Mouse (Mus musculus) left cerebral cortex, postnatal 25 days (tissue): ENCODE measurements around the gene Hist1h2af. TPM values are rescaled to one million over a fixed set of nuclear protein-coding genes. Genes with fewer than 3 reads are reported as not detected.
A peak's percentile ranks its signal among the peaks of the same experiment; 100 is the strongest.
"Not testable (repeated sequence)": the region's sequence is repeated elsewhere in the genome, so short reads cannot be mapped to it uniquely, and the experiment has no call there.

Source experiments
- DNase-seq, 2 experiments: peaks; one replicate each; pipeline ENCODE4 v3.0.0; 2022; ENCODE audit warnings: low spot score in 2 of 2, mixed read lengths in 1 of 2
- intact Hi-C: fragments of 180-260 bp; cut with DNase I; formaldehyde crosslinking; loops from one replicate; pipeline ENCODE4 v1.15.1; 2025
- total RNA-seq, 2 experiments: library from RNA; stranded (reverse); gene quantifications; 2 replicates each; pipeline ENCODE4 v1.2.3; 2021

Gene Hist1h2af
- total RNA-seq, 2 experiments from 2014 or later, result 1.6 to 3.9 TPM

DNA sequence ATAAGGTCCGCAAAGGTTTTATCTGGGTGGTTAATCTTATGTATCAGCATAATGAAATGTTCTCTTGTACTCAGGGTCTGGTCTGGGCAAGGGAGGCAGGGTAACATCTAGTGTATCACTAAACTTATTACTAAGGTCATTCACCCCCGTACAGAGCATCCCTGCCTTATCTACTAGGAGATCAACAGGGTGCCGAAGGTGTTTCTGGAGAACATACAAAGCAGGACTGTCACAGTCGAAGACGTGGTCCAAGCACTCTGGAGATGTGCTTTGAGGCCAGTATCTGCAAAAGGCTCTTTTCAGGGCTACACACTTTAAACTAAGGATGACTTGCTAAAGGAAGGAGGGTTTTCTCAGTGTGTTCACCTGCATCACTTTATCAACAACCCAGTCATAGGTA, 13.0 kb downstream of the Hist1h2af start:
- DNase-seq, result no peak
- intact Hi-C loops, result no loop called here

- DNase-seq, result no peak
- intact Hi-C loops, result no loop called here
These were observed 17.0 kb downstream of the Hist1h2af start for GRCm38 (mm10) chr13:23550761-23551145.

GRCm38 (mm10) chr13:23551146-23551834, 17.6 kb downstream of the Hist1h2af start, which contains the start of gene Hist1h4f:
Gene Hist1h4f, minus strand, starts transcription at chr13:23551648.
- intact Hi-C loops, result not testable (repeated sequence)
- DNase-seq, result peak; percentile 93 to 98

DNA sequence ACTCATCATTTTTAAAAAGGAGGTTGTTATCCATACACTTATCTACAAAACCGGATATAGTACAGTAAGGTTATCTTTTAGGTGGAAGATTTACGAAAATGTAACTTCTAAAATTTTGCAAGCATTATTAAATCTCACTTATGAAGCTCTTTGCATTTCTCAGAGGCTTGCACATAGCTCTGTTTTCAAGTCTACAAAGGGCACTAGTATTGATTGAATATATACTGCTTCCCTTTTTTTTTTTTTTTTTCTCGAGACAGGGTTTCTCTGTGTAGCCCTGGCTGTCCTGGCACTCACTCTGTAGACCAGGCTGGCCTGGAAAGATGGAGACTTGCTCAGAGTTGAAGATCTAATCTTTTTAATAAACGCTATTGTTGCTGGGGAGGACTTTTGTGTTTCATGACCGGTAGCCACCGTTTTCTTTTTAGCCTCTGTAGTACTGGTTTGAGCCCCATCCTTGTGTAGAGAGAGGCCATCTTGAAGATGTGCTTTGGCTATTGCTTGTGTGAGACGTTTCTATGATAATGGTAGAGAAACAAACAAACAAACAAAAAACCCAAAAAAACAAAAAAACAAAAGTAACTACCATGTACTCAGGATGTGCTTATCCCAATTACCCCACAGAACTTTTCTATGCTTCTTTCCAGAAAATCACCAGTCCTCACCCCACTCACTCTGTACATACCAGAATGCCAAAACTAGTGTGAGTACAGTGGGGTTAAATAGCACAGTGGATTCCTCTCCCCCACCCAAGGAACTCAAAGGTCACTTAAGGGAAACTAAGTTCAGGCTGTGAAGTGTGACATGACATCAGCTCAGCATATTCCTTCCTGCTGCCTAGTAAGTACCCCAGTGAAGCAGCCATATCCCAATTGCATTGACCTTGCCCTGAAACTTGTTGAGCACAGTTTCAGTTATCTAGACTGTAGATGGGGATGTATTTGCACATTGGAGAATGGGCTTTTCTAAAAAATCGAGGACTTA, 18.5 kb downstream of the Hist1h2af start:
- no peak for DNase-seq
- intact Hi-C loops, result no loop called here

DNA sequence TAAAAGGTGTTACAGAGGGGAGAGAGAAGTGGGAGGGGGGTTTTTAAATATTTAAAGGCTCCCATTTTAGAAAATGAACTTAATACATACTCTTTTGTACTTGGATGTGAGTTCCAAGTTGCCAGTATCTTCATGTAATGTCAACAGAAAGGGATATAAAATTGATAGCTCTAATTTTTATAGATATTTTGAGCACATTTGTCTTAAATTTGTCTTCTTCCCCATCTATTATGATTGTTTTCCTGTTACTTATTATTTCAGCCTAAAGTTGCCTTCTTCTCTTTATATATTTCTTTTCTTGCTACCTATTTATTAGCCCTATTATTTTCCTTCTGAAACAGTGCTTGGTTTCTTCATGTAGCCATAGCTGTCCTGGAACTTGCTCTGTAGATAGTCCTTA, 19.3 kb downstream of the Hist1h2af start, which contains the start of gene Hist1h1d:
Hist1h1d (plus strand) TSS at position 301 of the 400 bp plus-strand sequence.
- intact Hi-C loops, result no loop called here

DNA sequence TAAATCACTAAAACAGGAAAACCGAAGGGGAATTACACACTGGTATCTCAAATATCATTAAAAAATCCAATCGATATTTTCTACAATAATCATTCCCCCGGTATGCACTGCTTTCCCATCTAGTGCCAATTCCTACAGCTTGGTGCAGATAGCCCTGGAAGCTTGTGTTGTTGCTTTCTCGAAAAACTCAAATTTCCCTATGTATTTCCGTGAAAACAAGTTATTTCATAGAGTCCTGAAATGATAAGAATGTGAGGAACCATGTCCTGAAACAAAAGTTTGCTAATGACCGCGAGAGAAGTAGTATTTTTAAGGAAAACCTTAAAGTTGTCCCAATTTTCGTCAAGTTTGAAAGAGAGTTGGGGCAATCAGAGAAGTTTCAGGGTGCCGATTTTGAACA, 20.7 kb downstream of the Hist1h2af start:
- no peak for DNase-seq
- intact Hi-C loops, result no loop called here

More for the DNA sequence above, 19.3 kb downstream of the Hist1h2af start, which contains the start of gene Hist1h1d:
- DNase-seq, result no peak

- peak; percentile 82 to 90 for DNase-seq
- intact Hi-C loops, result no loop called here
These were observed 21.5 kb downstream of the Hist1h2af start for GRCm38 (mm10) chr13:23554925-23555838.

DNA sequence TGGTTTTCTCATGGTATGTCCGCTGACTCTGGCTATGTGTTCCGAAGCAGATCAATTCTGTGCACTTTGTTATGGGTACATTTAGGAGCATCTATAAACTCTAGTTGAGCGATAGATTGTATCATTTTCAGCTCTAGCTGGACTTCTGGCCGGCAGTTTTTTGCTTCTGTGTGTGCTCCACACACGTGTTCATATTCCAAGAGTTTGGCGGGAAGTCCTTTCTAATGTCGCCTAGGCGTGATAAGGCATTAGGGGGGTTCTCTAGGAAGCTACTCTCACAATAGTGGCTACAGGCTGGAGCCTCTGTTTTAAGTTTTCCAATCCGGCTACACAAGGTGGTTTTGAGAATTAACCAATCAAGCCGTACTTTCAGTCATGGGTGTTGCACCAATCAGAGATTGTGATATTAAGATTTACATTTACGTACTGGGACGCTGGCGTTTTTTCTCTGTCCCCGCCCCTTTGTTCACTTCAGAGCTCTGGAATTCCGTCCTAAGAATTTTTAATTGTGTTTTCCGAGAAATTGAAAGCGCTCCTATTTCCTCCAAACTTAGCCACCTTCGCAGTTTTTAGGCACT, 22.2 kb downstream of the Hist1h2af start:
- intact Hi-C loops, result no loop called here
- peak; percentile 80 to 95 for DNase-seq

- DNase-seq, result no peak
- intact Hi-C loops, result no loop called here
These were observed 23.2 kb downstream of the Hist1h2af start for GRCm38 (mm10) chr13:23556906-23557305.

- intact Hi-C loops, DNase-seq: not testable (repeated sequence)
These were observed 27.0 kb downstream of the Hist1h2af start for GRCm38 (mm10) chr13:23560699-23561098.

- DNase-seq, intact Hi-C loops: not testable (repeated sequence)
These were observed 27.8 kb downstream of the Hist1h2af start for GRCm38 (mm10) chr13:23561531-23561882.

DNA sequence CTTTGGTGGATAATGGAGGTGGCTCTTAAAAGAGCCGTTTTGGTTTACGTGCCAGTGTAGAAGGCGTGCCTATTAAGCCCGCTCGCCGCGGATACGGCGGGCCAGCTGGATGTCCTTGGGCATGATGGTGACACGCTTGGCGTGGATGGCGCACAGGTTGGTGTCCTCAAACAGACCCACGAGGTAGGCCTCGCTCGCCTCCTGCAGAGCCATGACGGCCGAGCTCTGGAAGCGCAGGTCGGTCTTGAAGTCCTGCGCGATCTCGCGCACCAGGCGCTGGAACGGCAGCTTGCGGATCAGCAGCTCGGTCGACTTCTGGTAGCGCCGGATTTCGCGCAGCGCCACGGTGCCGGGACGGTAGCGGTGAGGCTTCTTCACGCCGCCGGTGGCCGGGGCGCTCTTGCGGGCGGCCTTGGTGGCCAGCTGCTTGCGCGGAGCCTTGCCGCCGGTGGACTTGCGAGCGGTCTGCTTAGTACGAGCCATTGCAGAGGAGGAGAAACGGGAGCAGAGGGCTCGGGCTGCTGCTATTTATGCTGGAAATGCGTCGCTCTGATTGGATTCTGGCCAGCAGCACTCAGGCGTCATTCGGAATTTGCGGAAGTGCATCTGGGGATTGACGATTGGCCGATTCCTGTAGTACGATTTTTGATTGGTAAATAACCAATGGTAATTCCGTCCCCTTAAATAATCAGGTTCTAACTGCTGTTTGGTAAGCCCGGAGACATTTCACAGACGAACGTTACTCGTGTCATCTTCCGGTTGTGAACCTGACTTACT, 28.4 kb downstream of the Hist1h2af start, which contains the start of gene Hist1h3e:
Hist1h3e (minus strand) TSS at position 487 of the 777 bp plus-strand sequence.
- DNase-seq, result peak; percentile 95 to 98
- intact Hi-C loops, result not testable (repeated sequence)

GRCm38 (mm10) chr13:23562699-23563462, 29.2 kb downstream of the Hist1h2af start:
- intact Hi-C loops, result no loop called here
- peak; percentile 57 to 69 for DNase-seq

- intact Hi-C loops, result no loop called here
- no peak for DNase-seq
These were observed 30.8 kb downstream of the Hist1h2af start for GRCm38 (mm10) chr13:23564482-23564881.

DNA sequence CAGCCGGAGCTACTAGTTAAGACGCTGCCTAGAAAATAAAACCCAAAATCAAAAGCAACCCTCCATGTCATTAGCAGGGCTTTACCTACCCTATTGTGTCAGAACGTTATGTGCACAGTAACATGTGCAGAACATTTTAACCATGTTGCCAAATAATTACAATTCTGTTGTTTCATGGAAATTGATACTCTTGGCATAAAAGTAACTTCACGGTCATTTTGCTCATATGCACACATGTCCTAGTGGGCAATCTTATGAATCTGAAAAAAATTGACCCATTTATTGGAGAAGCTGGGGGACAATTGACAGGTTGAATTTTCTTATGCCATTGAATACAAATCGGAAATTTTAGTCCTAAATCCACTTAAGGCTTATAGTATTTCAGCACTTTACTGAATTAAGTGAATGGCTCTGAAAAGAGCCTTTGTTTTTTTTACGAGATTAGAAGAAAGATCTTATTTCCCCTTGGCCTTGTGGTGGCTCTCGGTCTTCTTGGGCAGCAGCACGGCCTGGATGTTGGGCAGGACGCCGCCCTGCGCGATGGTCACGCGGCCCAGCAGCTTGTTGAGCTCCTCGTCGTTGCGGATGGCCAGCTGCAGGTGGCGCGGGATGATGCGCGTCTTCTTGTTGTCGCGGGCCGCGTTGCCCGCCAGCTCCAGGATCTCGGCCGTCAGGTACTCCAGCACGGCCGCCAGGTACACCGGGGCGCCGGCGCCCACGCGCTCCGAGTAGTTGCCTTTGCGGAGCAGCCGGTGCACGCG, 36.7 kb downstream of the Hist1h2af start:
- intact Hi-C loops, DNase-seq: not testable (repeated sequence)

GRCm38 (mm10) chr13:23571022-23571503, 37.4 kb downstream of the Hist1h2af start, which contains the start of the genes Hist1h2ae and Hist1h2bg:
Gene Hist1h2ae, minus strand, starts transcription at chr13:23571220.
Gene Hist1h2bg, plus strand, starts transcription at chr13:23571396.
- intact Hi-C loops, result no loop called here
- peak; percentile 84 to 96 for DNase-seq
